Mouse (Mus musculus): ENCODE measurements around the gene Farsa. TPM values are rescaled to one million over a fixed set of nuclear protein-coding genes. Genes with fewer than 3 reads are reported as not detected.

Farsa gene
- total RNA-seq (2014; rRNA removed; ENCODE audit: low replicate concordance): 38.6 and 40.0 TPM in 2 replicates
- 36.3 and 38.3 TPM in 2 replicates for polyA plus RNA-seq (2015; fragmentation: Nextera tagmentation; extraction: Ambion mirVana)

- ATAC-seq (ENCODE audit: insufficient read depth, low read depth): peak; percentile 98
- DNase-seq (ENCODE audit: low spot score): peak; percentile 90
- peak within 1 kb of the TSS; percentile 96 for H3K4me3 ChIP-seq (ENCODE audit: low read depth, low read length)
- no peaks in the 10 kb centered on the region for H3K27me3 ChIP-seq (ENCODE audit: control insufficient read depth, insufficient read depth, low read length)
- H3K9me3 ChIP-seq (replicated peaks; ENCODE audit: control insufficient read depth, low read length): no peaks in the 10 kb centered on the region
- H3K27ac ChIP-seq (ENCODE audit: low read depth): peak within 1 kb of the TSS; percentile 90
- H3K9ac ChIP-seq (replicated peaks; ENCODE audit: low read depth, low read length): peak within 1 kb of the TSS; percentile 92
- H3K4me2 ChIP-seq (ENCODE audit: low read depth, low read length): peak within 1 kb of the TSS; percentile 94
- TF ChIP-seq EP300 (IDR thresholded peaks at IDR 0.05; ENCODE audit: low read depth): no peak
- no peak for TF ChIP-seq CTCF (IDR thresholded peaks at IDR 0.05; ENCODE audit: low read depth)
- H3K4me1 ChIP-seq (ENCODE audit: control insufficient read depth, insufficient read depth): peaks cover 12% of the 10 kb centered on the region
- H3K36me3 ChIP-seq (replicated peaks; ENCODE audit: control insufficient read depth, insufficient read depth, low read length): peaks cover 24% of the 10 kb centered on the region
- under 1% methylated on average over 39 of the region's 39 CpGs for WGBS
Observed at GRCm38 (mm10) chr8:84856864-84857441, at the start of gene Farsa. TSS of gene Farsa (plus strand) at chr8:84856989.

- Histone ChIP-seq H3K9ac (replicated peaks; ENCODE audit: low read depth, low read length) (no peak overlapping the region), H3K36me3 (replicated peaks; ENCODE audit: control insufficient read depth, insufficient read depth, low read length) (no peaks in the 10 kb centered on the region), H3K4me2 (ENCODE audit: low read depth, low read length) (no peak overlapping the region), H3K27ac (ENCODE audit: low read depth) (no peak overlapping the region), H3K9me3 (replicated peaks; ENCODE audit: control insufficient read depth, low read length) (no peaks in the 10 kb centered on the region), H3K4me3 (ENCODE audit: low read depth, low read length) (no peak overlapping the region), H3K27me3 (ENCODE audit: control insufficient read depth, insufficient read depth, low read length) (no peaks in the 10 kb centered on the region), H3K4me1 (ENCODE audit: control insufficient read depth, insufficient read depth) (0 out of 2 replicates have a peak, but pooled peaks cover 2% of the 10 kb centered on the region)
- TF ChIP-seq CTCF (IDR thresholded peaks at IDR 0.05; ENCODE audit: low read depth): no peak
- no peak for TF ChIP-seq EP300 (IDR thresholded peaks at IDR 0.05; ENCODE audit: low read depth)
- 56% methylated on average over 12 of the region's 12 CpGs for WGBS
- ATAC-seq (ENCODE audit: insufficient read depth, low read depth): no peak
- DNase-seq (ENCODE audit: low spot score): no peak
Observed at GRCm38 (mm10) chr8:84809109-84809940, 47.5 kb upstream of the Farsa start.

GRCm38 (mm10) chr8:84809941-84810280 lies 46.9 kb upstream of the Farsa start:
- Histone ChIP-seq H3K4me3 (ENCODE audit: low read depth, low read length) (no peak overlapping the region), H3K4me2 (ENCODE audit: low read depth, low read length) (no peak overlapping the region), H3K9ac (replicated peaks; ENCODE audit: low read depth, low read length) (no peak overlapping the region), H3K27ac (ENCODE audit: low read depth) (no peak overlapping the region), H3K9me3 (replicated peaks; ENCODE audit: control insufficient read depth, low read length) (no peaks in the 10 kb centered on the region), H3K27me3 (ENCODE audit: control insufficient read depth, insufficient read depth, low read length) (no peaks in the 10 kb centered on the region), H3K4me1 (ENCODE audit: control insufficient read depth, insufficient read depth) (peaks cover 8% of the 10 kb centered on the region; the same call in 1 of the 2 replicates), H3K36me3 (replicated peaks; ENCODE audit: control insufficient read depth, insufficient read depth, low read length) (no peaks in the 10 kb centered on the region)
- DNase-seq (ENCODE audit: low spot score) (no peak), ATAC-seq (ENCODE audit: insufficient read depth, low read depth) (no peak)
- 78% methylated on average over 5 of the region's 5 CpGs for WGBS
- TF ChIP-seq EP300 (IDR thresholded peaks at IDR 0.05; ENCODE audit: low read depth): no peak

- Histone ChIP-seq H3K9ac (replicated peaks; ENCODE audit: low read depth, low read length) (no peak overlapping the region), H3K36me3 (replicated peaks; ENCODE audit: control insufficient read depth, insufficient read depth, low read length) (no peaks in the 10 kb centered on the region), H3K27me3 (ENCODE audit: control insufficient read depth, insufficient read depth, low read length) (no peaks in the 10 kb centered on the region)
Observed at GRCm38 (mm10) chr8:84810896-84811295, 45.9 kb upstream of the Farsa start.

GRCm38 (mm10) chr8:84811303-84811702 lies 45.5 kb upstream of the Farsa start:
- Histone ChIP-seq H3K36me3 (replicated peaks; ENCODE audit: control insufficient read depth, insufficient read depth, low read length) (no peaks in the 10 kb centered on the region), H3K4me2 (ENCODE audit: low read depth, low read length) (peak overlapping the region; percentile 54), H3K4me3 (ENCODE audit: low read depth, low read length) (peak overlapping the region; percentile 27), H3K27ac (ENCODE audit: low read depth) (no peak overlapping the region), H3K9ac (replicated peaks; ENCODE audit: low read depth, low read length) (no peak overlapping the region), H3K9me3 (replicated peaks; ENCODE audit: control insufficient read depth, low read length) (no peaks in the 10 kb centered on the region), H3K27me3 (ENCODE audit: control insufficient read depth, insufficient read depth, low read length) (no peaks in the 10 kb centered on the region), H3K4me1 (ENCODE audit: control insufficient read depth, insufficient read depth) (peaks cover 12% of the 10 kb centered on the region; the same call in 1 of the 2 replicates)
- DNase-seq (ENCODE audit: low spot score) (no peak), ATAC-seq (ENCODE audit: insufficient read depth, low read depth) (no peak)
- TF ChIP-seq CTCF (IDR thresholded peaks at IDR 0.05; ENCODE audit: low read depth) (no peak), EP300 (IDR thresholded peaks at IDR 0.05; ENCODE audit: low read depth) (no peak)
- 29% methylated on average over 10 of the region's 10 CpGs for WGBS

More at GRCm38 (mm10) chr8:84810896-84811295, 45.9 kb upstream of the Farsa start:
- Histone ChIP-seq H3K4me1 (ENCODE audit: control insufficient read depth, insufficient read depth) (peaks cover 12% of the 10 kb centered on the region; the same call in 1 of the 2 replicates), H3K4me2 (ENCODE audit: low read depth, low read length) (peak overlapping the region; percentile 54), H3K4me3 (ENCODE audit: low read depth, low read length) (peak overlapping the region; percentile 27), H3K9me3 (replicated peaks; ENCODE audit: control insufficient read depth, low read length) (no peaks in the 10 kb centered on the region), H3K27ac (ENCODE audit: low read depth) (no peak overlapping the region)
- TF ChIP-seq EP300 (IDR thresholded peaks at IDR 0.05; ENCODE audit: low read depth) (no peak), CTCF (IDR thresholded peaks at IDR 0.05; ENCODE audit: low read depth) (peak; percentile 81)
- DNase-seq (ENCODE audit: low spot score) (peak; percentile 79), ATAC-seq (ENCODE audit: insufficient read depth, low read depth) (peak; percentile 78)
- under 1% methylated on average over 32 of the region's 32 CpGs for WGBS
